Mouse (Mus musculus): Measurements from ENCODE around the gene Amn.

The Amn gene

DNA sequence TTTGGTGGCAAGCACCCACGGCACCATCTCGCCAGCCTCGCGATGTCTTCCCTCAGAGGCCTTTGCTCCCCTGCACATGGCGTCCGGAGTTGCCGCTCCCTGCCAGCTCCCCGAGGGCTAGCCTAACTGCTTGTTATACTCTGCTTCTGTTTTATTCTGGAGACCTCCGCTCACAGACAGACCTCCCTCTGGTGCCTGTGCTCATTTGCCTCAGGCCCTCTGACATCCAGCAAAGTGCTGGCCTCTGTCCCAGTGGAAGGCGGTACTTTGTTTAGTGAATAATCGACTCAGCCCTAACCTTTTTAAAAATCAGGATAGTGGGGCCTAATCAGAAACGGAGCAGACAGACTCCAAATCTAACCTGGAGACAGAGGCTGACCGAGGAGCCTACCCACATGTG is 50.9 kb downstream of the Amn start:
- no peak for DNase-seq (ENCODE audit: low read depth in 2 of 2, low spot score in 2 of 2)

DNA sequence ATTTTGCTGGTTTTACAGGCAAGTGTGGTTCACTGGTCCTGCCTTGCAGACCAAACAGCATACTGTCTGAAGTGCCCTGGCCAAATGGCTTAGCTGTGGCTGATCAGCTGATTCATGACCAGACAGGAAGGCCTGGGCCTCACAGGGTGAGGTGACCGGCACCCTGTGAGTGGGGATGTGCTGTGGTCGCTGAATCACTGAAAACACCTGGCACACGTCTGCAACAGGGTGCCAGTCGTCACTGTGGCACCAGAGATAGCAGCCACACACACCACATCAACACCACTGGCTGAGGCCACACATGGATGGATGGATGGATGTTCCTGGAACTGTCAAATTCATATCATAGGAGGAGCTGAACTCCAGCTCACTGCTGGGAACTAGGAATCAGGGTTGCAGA is 52.5 kb downstream of the Amn start:
- no peak for DNase-seq (ENCODE audit: low read depth in 2 of 2, low spot score in 2 of 2)

GRCm38 (mm10) chr12:111324536-111324935 is 53.6 kb downstream of the Amn start:
- no peak for DNase-seq (ENCODE audit: low read depth in 2 of 2, low spot score in 2 of 2)

DNA sequence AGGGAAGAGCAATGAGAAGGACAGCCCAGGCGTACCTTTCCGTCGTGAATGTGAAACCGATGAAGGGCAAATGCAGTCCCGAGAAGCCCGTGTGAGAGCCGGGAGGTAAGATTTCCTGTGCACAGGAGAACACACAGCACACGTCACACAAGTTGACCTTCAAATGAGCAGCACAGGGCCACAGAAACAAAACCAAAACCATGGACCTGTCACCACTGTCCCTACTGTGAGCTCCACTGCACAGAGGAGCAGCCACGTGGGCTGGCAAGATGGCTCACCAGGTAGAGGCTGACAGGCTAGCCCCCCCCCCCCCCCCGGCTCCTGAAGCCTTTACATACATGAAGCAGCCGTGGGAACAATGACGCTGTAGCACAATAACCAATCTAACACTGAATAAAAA is 54.1 kb downstream of the Amn start:
- no peak for DNase-seq (ENCODE audit: low read depth in 2 of 2, low spot score in 2 of 2)

DNA sequence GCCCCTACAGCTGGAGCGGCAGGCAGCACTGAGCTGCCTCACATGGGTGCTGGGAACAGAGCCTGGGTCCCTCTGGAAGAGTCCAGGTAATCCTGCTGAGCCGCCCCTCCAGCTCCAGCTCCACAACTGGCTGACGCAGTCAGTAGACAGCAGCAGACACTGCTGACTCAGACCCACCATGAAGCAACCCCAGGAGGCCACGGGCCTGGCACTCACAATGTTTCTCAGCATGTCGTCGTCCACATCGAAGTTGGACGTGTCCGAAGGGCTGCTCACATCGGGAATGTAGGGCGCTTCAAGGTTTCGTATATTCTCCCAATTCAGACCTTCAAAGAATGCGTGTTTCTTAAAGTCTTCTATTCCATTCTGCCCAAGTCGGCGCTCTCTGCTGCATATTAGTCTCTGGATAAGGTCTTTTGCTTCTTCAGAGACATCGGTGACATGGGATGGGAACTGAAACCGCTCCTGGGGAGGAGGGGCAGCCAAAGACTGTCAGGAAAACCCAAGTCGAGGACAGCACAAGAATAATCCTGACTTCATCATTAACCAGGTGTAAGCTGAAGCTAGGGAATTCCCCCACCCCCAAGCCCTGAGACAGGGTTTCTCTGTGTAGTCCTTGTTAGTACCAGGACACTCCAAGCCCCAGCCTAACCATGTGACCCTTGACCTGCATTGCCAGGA is 55.0 kb downstream of the Amn start:
- DNase-seq (ENCODE audit: low read depth in 2 of 2, low spot score in 2 of 2): no peak
